Mouse (Mus musculus) lung, adult 2 months (tissue): ENCODE results near the gene Xxylt1. TPM values are rescaled to one million over a fixed set of nuclear protein-coding genes. Genes with fewer than 3 reads are reported as not detected.
A peak's percentile ranks its signal among the peaks of the same experiment; 100 is the strongest.

ENCODE experiments used
- DNase-seq: peaks from one replicate; pipeline ENCODE4 v3.0.0; 2022
- H3K4me1 ChIP-seq: fragments of 200-500 bp; 2 replicates; pipeline ENCODE4 v1.6.1; 2011; ENCODE audit warnings: low read length; ENCODE audit not compliant: control insufficient read depth, insufficient read depth
- H3K4me3 ChIP-seq: fragments of 200-500 bp; replicated peaks from 2 replicates; pipeline ENCODE3; 2011; ENCODE audit warnings: low read depth, mild to moderate bottlenecking, control low read depth, low read length; ENCODE audit errors: extremely low read depth
- CTCF ChIP-seq: fragments of 200-500 bp; IDR thresholded peaks from 2 replicates; pipeline ENCODE4 v1.5.1; 2011; ENCODE audit warnings: mild to moderate bottlenecking, low read length, control low read depth; ENCODE audit not compliant: insufficient read depth
- POLR2A ChIP-seq: fragments of 200-500 bp; IDR thresholded peaks from 2 replicates; pipeline ENCODE4 v1.6.1; 2011; ENCODE audit warnings: low read depth, mild to moderate bottlenecking, control low read depth, low read length, borderline replicate concordance; ENCODE audit errors: extremely low read depth
- WGBS: fragments of 180-500 bp; shearing (Covaris S2); methylation state at CpG from one replicate; pipeline ENCODE4 v1.1.7; 2018; 5-methylcytosine and 5-hydroxymethylcytosine counted together
- polyA plus RNA-seq: library from polyadenylated mRNA; depleted of rRNA; stranded (reverse); fragments of >200 nt; gene quantifications from 2 replicates; pipeline ENCODE4 v1.2.3, GENCODE M21; 2012

Xxylt1 gene
- polyA plus RNA-seq, 1 experiment, result 21.9 TPM

GRCm38 (mm10) chr16:31077396-31077795, 3.8 kb downstream of the Xxylt1 start:
- 95% methylated on average over 5 of the region's 5 CpGs for WGBS
- H3K4me1 ChIP-seq, result no peaks in the 10 kb centered on the region
- TF ChIP-seq CTCF (no peak), POLR2A (no peak)

GRCm38 (mm10) chr16:31076436-31076835, 4.8 kb downstream of the Xxylt1 start:
- WGBS, result 60% methylated on average over 8 of the region's 8 CpGs
- no peak for TF ChIP-seq CTCF
- TF ChIP-seq POLR2A, result no peak
- no peaks in the 10 kb centered on the region for H3K4me1 ChIP-seq
- H3K4me3 ChIP-seq, result no peak overlapping the region
- no peak for DNase-seq

More at GRCm38 (mm10) chr16:31077396-31077795, 3.8 kb downstream of the Xxylt1 start:
- DNase-seq, result no peak
- H3K4me3 ChIP-seq, result no peak overlapping the region

DNA sequence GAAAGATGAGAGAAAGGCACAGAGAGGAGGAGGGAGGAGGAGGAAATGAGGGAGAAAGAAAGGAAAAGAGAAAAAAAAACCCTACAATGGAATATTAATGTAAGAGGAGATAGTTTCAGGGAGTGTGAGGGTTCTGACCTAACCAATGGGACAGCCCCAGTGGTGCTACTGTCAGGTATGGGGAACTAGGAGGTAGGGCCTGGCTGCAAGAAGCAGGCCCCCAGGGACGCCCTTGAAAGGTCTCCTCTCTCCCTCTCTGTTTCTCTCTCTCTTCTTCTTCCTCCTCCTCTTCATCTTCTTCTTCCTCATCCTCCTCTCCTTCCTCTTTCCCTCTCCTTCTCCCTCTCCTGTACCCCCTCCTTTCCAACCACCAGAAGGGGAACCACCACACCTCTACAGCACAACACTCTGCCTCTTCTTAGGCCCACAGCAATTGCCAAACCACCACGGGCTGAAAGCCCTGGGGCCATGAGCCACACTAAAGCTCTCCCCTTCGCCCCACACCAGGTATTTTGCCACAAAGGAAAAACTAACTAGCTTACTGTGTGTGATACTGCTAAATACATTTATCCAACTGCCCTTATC, 6.8 kb downstream of the Xxylt1 start:
- Histone ChIP-seq H3K4me3 (no peak overlapping the region), H3K4me1 (peaks cover 9% of the 10 kb centered on the region; the same call in 1 of the 2 replicates)
- TF ChIP-seq POLR2A (no peak), CTCF (no peak)
- 72% methylated on average over 3 of the region's 3 CpGs for WGBS
- DNase-seq, result no peak

- TF ChIP-seq CTCF (no peak), POLR2A (no peak)
- no peak for DNase-seq
- WGBS, result 89% methylated on average over 6 of the region's 6 CpGs
- H3K4me3 ChIP-seq, result no peak overlapping the region
- H3K4me1 ChIP-seq, result peaks cover 21% of the 10 kb centered on the region
Observed at GRCm38 (mm10) chr16:31071731-31072130, 9.5 kb downstream of the Xxylt1 start.

- Histone ChIP-seq H3K4me3 (no peak overlapping the region), H3K4me1 (peaks cover 27% of the 10 kb centered on the region)
- 20% methylated on average over 20 of the region's 21 CpGs for WGBS
- DNase-seq, result peak; percentile 89
- peak; percentile 93 for TF ChIP-seq CTCF
- no peak for TF ChIP-seq POLR2A
Observed at GRCm38 (mm10) chr16:31070358-31071133, 10.7 kb downstream of the Xxylt1 start.

DNA sequence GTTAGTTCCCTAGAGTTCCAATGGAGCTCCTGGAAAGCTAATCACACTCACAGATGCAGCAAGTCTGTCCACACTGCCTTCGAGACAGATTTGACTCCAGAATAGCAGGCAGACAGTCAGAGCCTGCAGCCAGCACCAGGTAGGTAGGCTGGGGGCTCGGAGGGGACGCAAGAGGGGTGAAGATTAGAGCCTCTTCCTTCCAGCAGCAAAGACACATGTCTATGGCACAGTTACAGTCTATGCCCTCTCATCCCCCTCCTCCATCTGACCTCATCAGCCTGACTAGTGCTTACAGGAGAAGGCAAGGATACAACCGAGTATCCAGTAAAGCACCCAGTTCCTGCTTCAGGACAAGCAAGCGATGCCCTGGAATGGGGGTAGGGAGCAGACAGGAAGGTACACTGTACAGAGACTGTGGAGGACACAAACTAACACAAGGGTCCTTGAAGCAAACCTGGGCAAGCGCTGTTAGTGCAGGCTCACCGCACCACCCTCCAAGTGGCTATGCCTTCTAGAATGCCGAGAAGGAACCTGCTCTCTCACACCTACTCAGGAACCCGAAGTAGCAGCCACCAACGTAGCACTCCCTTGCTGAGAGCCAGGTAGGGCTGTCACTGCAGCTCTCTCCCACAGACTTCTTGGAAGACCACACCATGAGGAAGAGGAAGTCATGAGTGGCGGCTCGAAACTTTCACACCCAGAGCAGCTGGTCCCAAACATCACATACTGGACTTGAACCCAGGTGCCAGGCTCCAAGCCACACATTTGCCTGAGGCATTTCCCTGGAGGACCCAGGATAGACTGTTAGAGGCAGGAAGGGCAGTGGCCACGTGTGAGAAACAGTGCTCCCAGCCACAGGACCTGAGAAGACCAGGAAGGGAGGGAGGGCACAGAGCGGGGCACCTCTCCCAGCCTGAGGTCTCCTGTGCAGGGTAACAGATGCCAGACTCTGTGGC, 11.7 kb downstream of the Xxylt1 start:
- no peak for DNase-seq
- WGBS, result 63% methylated on average over 14 of the region's 14 CpGs
- peaks cover 30% of the 10 kb centered on the region for H3K4me1 ChIP-seq
- no peak overlapping the region for H3K4me3 ChIP-seq
- TF ChIP-seq POLR2A (no peak), CTCF (no peak)

- TF ChIP-seq POLR2A (no peak), CTCF (no peak)
- H3K4me1 ChIP-seq, result peaks cover 30% of the 10 kb centered on the region
- DNase-seq, result peak; percentile 25
- WGBS, result 42% methylated on average over 7 of the region's 7 CpGs
- H3K4me3 ChIP-seq, result no peak overlapping the region
Observed at GRCm38 (mm10) chr16:31068280-31068679, 13.0 kb downstream of the Xxylt1 start.

DNA sequence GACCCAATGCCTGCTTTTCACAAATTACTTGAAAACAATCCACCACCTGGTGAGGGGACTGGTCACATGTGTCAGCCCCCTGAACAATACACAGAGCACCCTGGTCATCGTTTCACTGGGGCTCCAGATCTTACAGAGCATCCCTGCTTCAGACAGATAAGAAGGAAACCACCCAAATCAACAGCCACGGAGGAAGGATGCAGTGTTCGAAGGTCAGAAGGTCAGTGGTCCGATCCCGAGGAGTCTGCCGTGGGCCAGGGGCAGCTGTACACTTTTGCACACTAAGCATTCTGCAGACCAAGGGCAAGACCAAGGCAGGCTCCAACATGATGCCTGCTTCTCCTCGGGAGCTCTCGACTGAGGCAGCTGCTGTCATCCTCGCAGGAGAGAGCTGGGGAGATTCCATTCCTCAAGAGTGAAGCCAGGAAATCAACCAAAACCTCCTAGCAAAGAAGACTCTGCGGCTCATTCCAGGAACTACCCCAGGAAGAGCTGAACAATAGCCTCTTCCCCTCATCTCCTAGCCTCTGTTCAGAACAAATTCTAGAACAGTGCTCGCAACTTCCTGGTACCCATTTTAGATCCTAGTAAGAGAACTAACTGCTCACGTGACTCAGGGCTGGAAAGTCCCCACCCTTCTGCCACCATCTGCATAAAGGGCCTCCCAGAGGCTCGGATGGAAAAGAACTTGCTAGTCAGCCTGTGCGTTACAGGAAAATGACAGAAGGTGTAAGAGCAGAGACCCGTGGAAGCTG, 14.7 kb downstream of the Xxylt1 start:
- 33% methylated on average over 15 of the region's 15 CpGs for WGBS
- Histone ChIP-seq H3K4me1 (peaks cover 30% of the 10 kb centered on the region), H3K4me3 (peak overlapping the region; percentile 1)
- DNase-seq, result peak; percentile 38
- no peak for TF ChIP-seq CTCF
- peak; percentile 35; the same call in 1 of the 2 replicates for TF ChIP-seq POLR2A

GRCm38 (mm10) chr16:31064782-31065181, 16.4 kb downstream of the Xxylt1 start:
- Histone ChIP-seq H3K4me3 (no peak overlapping the region), H3K4me1 (peaks cover 25% of the 10 kb centered on the region)
- TF ChIP-seq POLR2A, result no peak
- no peak for TF ChIP-seq CTCF
- 81% methylated on average over 6 of the region's 6 CpGs for WGBS
- no peak for DNase-seq
